Mouse (Mus musculus) liver, embryonic 13.5 days (tissue): ENCODE measurements around the gene Fgfr2. TPM values are rescaled to one million over a fixed set of nuclear protein-coding genes. Genes with fewer than 3 reads are reported as not detected.
"Not testable (repeated sequence)": the region's sequence is repeated elsewhere in the genome, so short reads cannot be mapped to it uniquely, and the experiment has no call there.

Experiments
- ATAC-seq: fragments of 200-750 bp; cut with Nextera tagmentation; 2 replicates; pipeline ENCODE4 v1.8.0; 2017; ENCODE audit warnings: low read depth, mild to moderate bottlenecking, moderate number of reproducible peaks, moderate library complexity
- DNase-seq: peaks from one replicate; pipeline ENCODE4 v3.0.0; 2022
- H3K27ac ChIP-seq: fragments of 300-500 bp; sonication (generic); 2 replicates; pipeline ENCODE4 v1.5.1; 2015; ENCODE audit warnings: moderate library complexity, mild to moderate bottlenecking, inconsistent platforms
- H3K27me3 ChIP-seq: fragments of 300-500 bp; sonication (generic); 2 replicates; pipeline ENCODE4 v1.6.1; 2015; ENCODE audit warnings: mild to moderate bottlenecking, inconsistent platforms
- H3K36me3 ChIP-seq: fragments of 300-500 bp; sonication (generic); 2 replicates; pipeline ENCODE4 v1.6.1; 2015; ENCODE audit warnings: mild to moderate bottlenecking, inconsistent platforms
- H3K4me1 ChIP-seq: fragments of 300-500 bp; sonication (generic); replicated peaks from 2 replicates; pipeline ENCODE4 v1.6.1; 2015; ENCODE audit warnings: inconsistent platforms
- H3K4me2 ChIP-seq: fragments of 300-500 bp; sonication (generic); 2 replicates; pipeline ENCODE4 v1.6.1; 2015; ENCODE audit warnings: inconsistent platforms, mild to moderate bottlenecking, moderate library complexity
- H3K4me3 ChIP-seq: fragments of 300-500 bp; sonication (generic); replicated peaks from 2 replicates; pipeline ENCODE4 v1.5.1; 2015; ENCODE audit warnings: mild to moderate bottlenecking, inconsistent platforms
- H3K9ac ChIP-seq: fragments of 300-500 bp; sonication (generic); 2 replicates; pipeline ENCODE4 v1.6.1; 2015; ENCODE audit warnings: mild to moderate bottlenecking, inconsistent platforms
- H3K9me3 ChIP-seq: fragments of 300-500 bp; sonication (generic); replicated peaks from 2 replicates; pipeline ENCODE4 v1.6.1; 2016; ENCODE audit warnings: inconsistent platforms
- WGBS: fragments of 180-500 bp; shearing (Covaris S2); methylation state at CpG from one replicate; pipeline ENCODE4 v1.1.7; 2015; ENCODE audit not compliant: insufficient replicate concordance; 5-methylcytosine and 5-hydroxymethylcytosine counted together
- polyA plus RNA-seq: library from polyadenylated mRNA; unstranded; fragments of >200 nt; fragmentation: Nextera tagmentation; extraction: Ambion mirVana; gene quantifications from 2 replicates; pipeline ENCODE4 v1.2.1, GENCODE M21; 2015

The Fgfr2 gene
- polyA plus RNA-seq, 1 experiment from 2014 or later = 8.9 TPM

GRCm38 (mm10) chr7:130604390-130604789, 2518.8 kb downstream of the Fgfr2 start:
- DNase-seq (no peak), ATAC-seq (no peak)
- Histone ChIP-seq H3K4me1 (no peaks in the 10 kb centered on the region), H3K9me3 (no peaks in the 10 kb centered on the region), H3K4me2 (no peak overlapping the region), H3K4me3 (no peak overlapping the region), H3K27me3 (no peaks in the 10 kb centered on the region), H3K9ac (no peak overlapping the region), H3K27ac (no peak overlapping the region), H3K36me3 (no peaks in the 10 kb centered on the region)
- 57% methylated on average over 2 of the region's 2 CpGs for WGBS

- Histone ChIP-seq H3K4me3 (no peak overlapping the region), H3K4me2 (no peak overlapping the region), H3K27me3 (no peaks in the 10 kb centered on the region), H3K4me1 (no peaks in the 10 kb centered on the region), H3K27ac (no peak overlapping the region), H3K9ac (no peak overlapping the region), H3K36me3 (no peaks in the 10 kb centered on the region), H3K9me3 (no peaks in the 10 kb centered on the region)
- ATAC-seq = no peak
- DNase-seq = no peak
- 76% methylated on average over 5 of the region's 5 CpGs for WGBS
Measured at GRCm38 (mm10) chr7:130603556-130603955, 2519.6 kb downstream of the Fgfr2 start.

GRCm38 (mm10) chr7:130602804-130603203, 2520.3 kb downstream of the Fgfr2 start:
- H3K4me3 ChIP-seq = no peak overlapping the region
- DNase-seq (no peak), ATAC-seq (no peak)
- H3K4me2 ChIP-seq = no peak overlapping the region
- no peak overlapping the region for H3K9ac ChIP-seq
- no peak overlapping the region for H3K27ac ChIP-seq
- WGBS = 39% methylated on average over 1 of the region's 1 CpGs
- H3K4me1 ChIP-seq = no peaks in the 10 kb centered on the region
- no peaks in the 10 kb centered on the region for H3K36me3 ChIP-seq
- no peaks in the 10 kb centered on the region for H3K27me3 ChIP-seq
- H3K9me3 ChIP-seq = no peaks in the 10 kb centered on the region

- DNase-seq (no peak), ATAC-seq (no peak)
- H3K36me3 ChIP-seq = no peaks in the 10 kb centered on the region
- H3K4me3 ChIP-seq = no peak overlapping the region
- H3K4me2 ChIP-seq = no peak overlapping the region
- no peaks in the 10 kb centered on the region for H3K4me1 ChIP-seq
- no peaks in the 10 kb centered on the region for H3K27me3 ChIP-seq
- no peak overlapping the region for H3K27ac ChIP-seq
- H3K9me3 ChIP-seq = no peaks in the 10 kb centered on the region
- WGBS = 59% methylated on average over 2 of the region's 2 CpGs
- H3K9ac ChIP-seq = no peak overlapping the region
Measured at GRCm38 (mm10) chr7:130600546-130600945, 2522.6 kb downstream of the Fgfr2 start.

GRCm38 (mm10) chr7:130600074-130600473, 2523.1 kb downstream of the Fgfr2 start:
- Histone ChIP-seq H3K9ac (no peak overlapping the region), H3K27me3 (no peaks in the 10 kb centered on the region), H3K36me3 (no peaks in the 10 kb centered on the region), H3K27ac (no peak overlapping the region), H3K4me1 (no peaks in the 10 kb centered on the region), H3K4me2 (no peak overlapping the region), H3K4me3 (no peak overlapping the region), H3K9me3 (no peaks in the 10 kb centered on the region)
- no peak for DNase-seq
- 43% methylated on average over 3 of the region's 3 CpGs for WGBS
- no peak for ATAC-seq

- no peak overlapping the region for H3K4me2 ChIP-seq
- H3K36me3 ChIP-seq = no peaks in the 10 kb centered on the region
- no peak for ATAC-seq
- WGBS = 48% methylated on average over 6 of the region's 6 CpGs
- no peaks in the 10 kb centered on the region for H3K9me3 ChIP-seq
- H3K27ac ChIP-seq = no peak overlapping the region
- no peaks in the 10 kb centered on the region for H3K27me3 ChIP-seq
- no peak for DNase-seq
- H3K9ac ChIP-seq = no peak overlapping the region
- no peak overlapping the region for H3K4me3 ChIP-seq
- no peaks in the 10 kb centered on the region for H3K4me1 ChIP-seq
Measured at GRCm38 (mm10) chr7:130597546-130597945, 2525.6 kb downstream of the Fgfr2 start.

- DNase-seq, H3K4me1 ChIP-seq, H3K9ac ChIP-seq, H3K4me3 ChIP-seq, H3K27ac ChIP-seq, H3K9me3 ChIP-seq, ATAC-seq, H3K27me3 ChIP-seq, H3K4me2 ChIP-seq, H3K36me3 ChIP-seq: not testable (repeated sequence)
- whole genome bisulfite sequencing = 43% methylated on average over 9 of the region's 19 CpGs
Measured at GRCm38 (mm10) chr7:130596079-130596855, 2526.9 kb downstream of the Fgfr2 start.

- not testable (repeated sequence) for H3K27ac ChIP-seq, H3K4me2 ChIP-seq, DNase-seq, H3K27me3 ChIP-seq, H3K4me3 ChIP-seq, H3K9me3 ChIP-seq, H3K4me1 ChIP-seq, H3K9ac ChIP-seq, H3K36me3 ChIP-seq
- 67% methylated on average over 8 of the region's 11 CpGs for WGBS
- ATAC-seq = peak; percentile 66
Measured at GRCm38 (mm10) chr7:130593375-130594239, 2529.5 kb downstream of the Fgfr2 start.

GRCm38 (mm10) chr7:130592975-130593374, 2530.2 kb downstream of the Fgfr2 start:
- H3K4me2 ChIP-seq, H3K27ac ChIP-seq, H3K4me3 ChIP-seq, H3K4me1 ChIP-seq, DNase-seq, H3K36me3 ChIP-seq, H3K27me3 ChIP-seq, H3K9ac ChIP-seq, H3K9me3 ChIP-seq: not testable (repeated sequence)
- peak; percentile 34; the same call in 1 of the 2 replicates for ATAC-seq
- WGBS = no CpG with 5 or more reads among the region's 11 CpGs

GRCm38 (mm10) chr7:130590845-130591437, 2532.2 kb downstream of the Fgfr2 start:
- ATAC-seq (no peak), DNase-seq (no peak)
- H3K4me3 ChIP-seq = no peak overlapping the region
- H3K4me2 ChIP-seq = no peak overlapping the region
- H3K27ac ChIP-seq = no peak overlapping the region
- no peak overlapping the region for H3K9ac ChIP-seq
- no peaks in the 10 kb centered on the region for H3K9me3 ChIP-seq
- no peaks in the 10 kb centered on the region for H3K4me1 ChIP-seq
- no peaks in the 10 kb centered on the region for H3K36me3 ChIP-seq
- H3K27me3 ChIP-seq = no peaks in the 10 kb centered on the region
- WGBS = 50% methylated on average over 8 of the region's 8 CpGs

- Histone ChIP-seq H3K4me3 (no peak overlapping the region), H3K27me3 (no peaks in the 10 kb centered on the region), H3K27ac (no peak overlapping the region), H3K36me3 (no peaks in the 10 kb centered on the region), H3K4me2 (no peak overlapping the region), H3K9me3 (no peaks in the 10 kb centered on the region), H3K9ac (no peak overlapping the region), H3K4me1 (no peaks in the 10 kb centered on the region)
- ATAC-seq = no peak
- no peak for DNase-seq
- 64% methylated on average over 13 of the region's 13 CpGs for WGBS
Measured at GRCm38 (mm10) chr7:130590081-130590828, 2532.9 kb downstream of the Fgfr2 start.
